Mouse (Mus musculus) ES-E14 (cell line): ENCODE results near the gene Ralgps1. TPM values are rescaled to one million over a fixed set of nuclear protein-coding genes. Genes with fewer than 3 reads are reported as not detected.

Source experiments
- DNase-seq: peaks from one replicate; pipeline ENCODE4 v3.0.0-alpha.2; 2013; ENCODE audit warnings: low read depth, low spot score
- H3K27ac ChIP-seq: 2 replicates; pipeline ENCODE4 v1.5.1; 2012; ENCODE audit warnings: low read depth, mild to moderate bottlenecking, low read length, moderate library complexity, mixed read lengths; ENCODE audit not compliant: poor library complexity, insufficient read depth, severe bottlenecking
- H3K36me3 ChIP-seq: 2 replicates; pipeline ENCODE4 v1.6.1; 2012; ENCODE audit warnings: mild to moderate bottlenecking, low read length, moderate library complexity, mixed read lengths; ENCODE audit not compliant: control insufficient read depth, poor library complexity, insufficient read depth, severe bottlenecking
- H3K4me1 ChIP-seq, 2 experiments: fragments of 150-350 bp in 1 of 2; sonication (generic) in 1 of 2; 2 replicates each; pipeline ENCODE4 v1.6.1; 2012; ENCODE audit warnings: low read length in 2 of 2, mild to moderate bottlenecking in 1 of 2, mixed read lengths in 1 of 2; ENCODE audit not compliant: control insufficient read depth in 2 of 2, insufficient read depth in 2 of 2, poor library complexity in 1 of 2
- H3K4me3 ChIP-seq, 2 experiments: fragments of 150-350 bp in 1 of 2; sonication (generic) in 1 of 2; 2 replicates each; pipeline ENCODE4 v1.5.1; 2012; ENCODE audit warnings: low read length in 2 of 2, low read depth in 1 of 2, mild to moderate bottlenecking in 1 of 2, mixed read lengths in 1 of 2; ENCODE audit not compliant: insufficient read depth in 1 of 2, poor library complexity in 1 of 2, severe bottlenecking in 1 of 2
- H3K9ac ChIP-seq: 2 replicates; pipeline ENCODE4 v1.6.1; 2012; ENCODE audit warnings: low read depth, mild to moderate bottlenecking, low read length, mixed read lengths; ENCODE audit not compliant: poor library complexity, insufficient read depth, severe bottlenecking
- H3K9me3 ChIP-seq: fragments of 150-350 bp; sonication (generic); 2 replicates; pipeline ENCODE4 v1.6.1; 2012; ENCODE audit warnings: low read depth, mild to moderate bottlenecking, low read length; ENCODE audit not compliant: control insufficient read depth, insufficient read depth
- CHD2 ChIP-seq: IDR thresholded peaks from 2 replicates; pipeline ENCODE4 v1.6.1; 2014; ENCODE audit warnings: mild to moderate bottlenecking, low read depth, low read length, inconsistent platforms
- HCFC1 ChIP-seq: IDR thresholded peaks from 2 replicates; pipeline ENCODE4 v1.6.1; 2012; ENCODE audit warnings: low read length, inconsistent platforms, borderline replicate concordance; ENCODE audit not compliant: insufficient read depth
- MAFK ChIP-seq: IDR thresholded peaks from 2 replicates; pipeline ENCODE4 v1.6.1; 2014; ENCODE audit warnings: mild to moderate bottlenecking, low read depth, low read length, inconsistent platforms; ENCODE audit not compliant: insufficient read depth
- ZC3H11A ChIP-seq: IDR thresholded peaks from 2 replicates; pipeline ENCODE4 v1.6.1; 2012; ENCODE audit warnings: low read depth, mild to moderate bottlenecking, inconsistent platforms, low read length, borderline replicate concordance
- ZNF384 ChIP-seq: IDR thresholded peaks from 2 replicates; pipeline ENCODE4 v1.6.1; 2012; ENCODE audit warnings: low read depth, low read length, inconsistent platforms
- in situ Hi-C, 2 experiments: fragments of 600-800 bp; cut with MboI; formaldehyde crosslinking; loops; one replicate each; pipeline ENCODE4 v1.15.1; 2025; ENCODE audit warnings: low sequenced_read_pairs in 2 of 2, inconsistent platforms in 1 of 2; ENCODE audit not compliant: unreplicated experiment in 2 of 2
- total RNA-seq: library from RNA; depleted of rRNA; stranded (reverse); fragments of 300-350 nt; gene quantifications from 2 replicates; pipeline ENCODE4 v1.2.3, GENCODE M21; 2012

The Ralgps1 gene
- total RNA-seq, 1 experiment, result 5.4 TPM

GRCm38 (mm10) chr2:33399091-33399490, 27.8 kb upstream of the Ralgps1 start:
- Histone ChIP-seq H3K9me3 (no peaks in the 10 kb centered on the region), H3K9ac (no peak overlapping the region), H3K36me3 (no peaks in the 10 kb centered on the region), H3K27ac (no peak overlapping the region), H3K4me1 (peaks cover 0 to 3% of the 10 kb centered on the region in 2 experiments; a peak in 1 of 4 replicates), H3K4me3 (no peak overlapping the region)
- TF ChIP-seq CHD2 (no peak), HCFC1 (no peak), ZC3H11A (no peak), ZNF384 (no peak), MAFK (no peak)
- in situ Hi-C loops, result no loop called here
- DNase-seq, result no peak

DNA sequence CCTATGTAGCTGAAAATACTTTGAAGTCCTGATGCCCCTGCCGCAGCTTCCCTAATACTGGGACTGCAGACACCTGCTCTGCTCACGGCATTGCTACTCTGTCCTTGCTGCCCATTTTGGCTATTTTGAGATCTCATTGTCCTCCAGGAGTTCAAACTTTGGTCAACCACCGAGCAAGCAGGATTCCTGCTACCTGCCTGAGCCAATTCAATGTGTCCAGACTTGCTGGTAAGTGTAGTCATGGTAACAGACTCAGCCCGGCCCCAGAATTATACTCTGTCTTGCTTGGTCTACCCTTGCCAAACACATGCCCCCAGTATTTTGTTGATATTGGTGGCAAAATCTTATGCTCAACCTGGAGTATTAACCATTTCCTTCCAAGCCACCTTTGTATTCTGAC, 25.8 kb upstream of the Ralgps1 start:
- H3K4me3 ChIP-seq, result no peak overlapping the region
- no peak overlapping the region for H3K27ac ChIP-seq
- no peaks in the 10 kb centered on the region for H3K36me3 ChIP-seq
- TF ChIP-seq ZNF384 (no peak), HCFC1 (no peak), ZC3H11A (no peak), CHD2 (no peak), MAFK (no peak)
- no peak overlapping the region for H3K9ac ChIP-seq
- no peaks in the 10 kb centered on the region for H3K9me3 ChIP-seq
- in situ Hi-C loops, result no loop called here
- peaks cover 0 to 10% of the 10 kb centered on the region in 2 experiments; a peak in 1 of 4 replicates for H3K4me1 ChIP-seq
- DNase-seq, result no peak

DNA sequence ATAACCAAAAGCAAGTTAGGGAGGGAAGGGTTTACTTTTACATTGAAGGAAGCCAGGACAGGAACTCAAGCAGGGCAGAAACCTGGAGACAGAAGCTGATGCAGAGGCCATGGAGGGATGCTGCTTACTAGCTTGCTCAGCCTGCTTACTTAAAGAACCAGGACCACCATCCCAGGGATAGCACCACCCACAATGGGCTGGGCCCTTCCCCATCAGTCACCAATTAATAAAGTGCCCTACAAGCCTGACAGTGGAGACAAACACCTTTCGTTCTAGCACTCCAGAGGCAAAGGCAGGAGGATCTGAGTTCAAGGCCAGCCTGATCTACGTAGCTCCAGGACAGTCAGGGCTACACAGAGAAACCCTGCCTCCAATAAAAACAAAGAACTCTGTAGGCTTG, 23.8 kb upstream of the Ralgps1 start:
- H3K4me1 ChIP-seq, result peaks cover 0 to 10% of the 10 kb centered on the region in 2 experiments; a peak in 1 of 4 replicates
- H3K9ac ChIP-seq, result no peak overlapping the region
- DNase-seq, result no peak
- no peaks in the 10 kb centered on the region for H3K9me3 ChIP-seq
- in situ Hi-C loops, result no loop called here
- no peak overlapping the region for H3K27ac ChIP-seq
- TF ChIP-seq ZNF384 (no peak), ZC3H11A (no peak), CHD2 (no peak), MAFK (no peak)
- H3K4me3 ChIP-seq, result no peak overlapping the region
- H3K36me3 ChIP-seq, result no peaks in the 10 kb centered on the region

GRCm38 (mm10) chr2:33393951-33394635, 22.8 kb upstream of the Ralgps1 start:
- H3K36me3 ChIP-seq, result no peaks in the 10 kb centered on the region
- in situ Hi-C loops, result no loop called here
- peaks cover 0 to 9% of the 10 kb centered on the region in 2 experiments; a peak in 1 of 4 replicates for H3K4me1 ChIP-seq
- H3K4me3 ChIP-seq, result no peak overlapping the region
- no peak for TF ChIP-seq CHD2
- no peak for TF ChIP-seq MAFK
- no peak for TF ChIP-seq ZNF384
- no peak for TF ChIP-seq ZC3H11A
- TF ChIP-seq HCFC1, result no peak
- H3K9ac ChIP-seq, result no peak overlapping the region
- H3K27ac ChIP-seq, result no peak overlapping the region
- no peaks in the 10 kb centered on the region for H3K9me3 ChIP-seq
- DNase-seq, result no peak

GRCm38 (mm10) chr2:33393021-33393420, 21.7 kb upstream of the Ralgps1 start:
- Histone ChIP-seq H3K9ac (no peak overlapping the region), H3K36me3 (no peaks in the 10 kb centered on the region), H3K27ac (no peak overlapping the region), H3K4me1 (peaks cover 0 to 8% of the 10 kb centered on the region in 2 experiments; a peak in 1 of 4 replicates), H3K4me3 (no peak overlapping the region), H3K9me3 (no peaks in the 10 kb centered on the region)
- DNase-seq, result no peak
- in situ Hi-C loops, result no loop called here
- TF ChIP-seq ZC3H11A (no peak), HCFC1 (no peak), MAFK (no peak), ZNF384 (no peak), CHD2 (no peak)
